Mouse (Mus musculus) monocyte, adult 5-6 weeks (primary cell): Measurements from ENCODE around the gene Gm15448. TPM values are rescaled to one million over a fixed set of nuclear protein-coding genes. Genes with fewer than 3 reads are reported as not detected.
"Not testable (repeated sequence)": the region's sequence is repeated elsewhere in the genome, so short reads cannot be mapped to it uniquely, and the experiment has no call there.

Experiments
- ATAC-seq: fragments of 153-309, 156-312 bp; replicated peaks from 2 replicates; pipeline ENCODE4 v1.8.0; 2017; ENCODE audit warnings: mild to moderate bottlenecking; ENCODE audit not compliant: low TSS enrichment, insufficient number of reproducible peaks, severe bottlenecking, poor library complexity, low FRiP score
- total RNA-seq: library from RNA; stranded (forward); fragments of 200-1000, 200-491, 200-594 nt; gene quantifications from 3 replicates; pipeline ENCODE4 v1.2.3, GENCODE M21; 2017

Gm15448 gene
- 3.1 to 10.7 TPM (median 9.4 TPM) in 3 replicates for total RNA-seq

- ATAC-seq = peak; percentile 35; the same call in 1 of the 2 replicates
Measured at GRCm38 (mm10) chr7:3825599-3825998, at the start of gene Gm15448. TSS of gene Gm15448 (minus strand) at chr7:3825687.

- ATAC-seq = peak; percentile 61; the same call in 1 of the 2 replicates
Measured at GRCm38 (mm10) chr7:3875032-3875431, 49.5 kb upstream of the Gm15448 start.

GRCm38 (mm10) chr7:3844951-3845350, 19.5 kb upstream of the Gm15448 start, which contains the start of gene Pira2:
TSS of gene Pira2 (minus strand) at chr7:3845051.
- ATAC-seq = not testable (repeated sequence)

GRCm38 (mm10) chr7:3837854-3838253, 12.4 kb upstream of the Gm15448 start:
- not testable (repeated sequence) for ATAC-seq

GRCm38 (mm10) chr7:3830633-3831032, 5.1 kb upstream of the Gm15448 start:
- peak; percentile 66; the same call in 1 of the 2 replicates for ATAC-seq

- ATAC-seq = not testable (repeated sequence)
Measured at GRCm38 (mm10) chr7:3811912-3812311, 13.6 kb downstream of the Gm15448 start.

- not testable (repeated sequence) for ATAC-seq
Measured at GRCm38 (mm10) chr7:3802935-3803334, 22.6 kb downstream of the Gm15448 start.

GRCm38 (mm10) chr7:3799940-3800339, 25.5 kb downstream of the Gm15448 start:
- peak; percentile 84 for ATAC-seq

- ATAC-seq = not testable (repeated sequence)
Measured at GRCm38 (mm10) chr7:3796286-3796685, 29.2 kb downstream of the Gm15448 start.

Other genes starting within 250 kb of the Gm15448 start
- gene Oscar, start 209.5 kb downstream of the Gm15448 start, total RNA-seq = not detected in 3 replicates
- gene Ndufa3, start 208.3 kb downstream of the Gm15448 start, total RNA-seq = 163 to 226 TPM (median 220 TPM) in 3 replicates
- 20.6 to 34.9 TPM (median 28.7 TPM) in 3 replicates for gene Tfpt, start 195.8 kb downstream of the Gm15448 start, total RNA-seq
- 50.9 to 63.8 TPM (median 57.8 TPM) in 3 replicates for gene Prpf31, start 195.7 kb downstream of the Gm15448 start, total RNA-seq
- 19.8 to 52.4 TPM (median 24.8 TPM) in 3 replicates for gene Cnot3, start 180.4 kb downstream of the Gm15448 start, total RNA-seq
- gene Leng1, start 159.8 kb downstream of the Gm15448 start, total RNA-seq = 6.4 to 10.3 TPM (median 6.6 TPM) in 3 replicates
- 1.5 to 7.6 TPM (median 2.0 TPM) in 3 replicates for gene Tmc4, start 148.1 kb downstream of the Gm15448 start, total RNA-seq
- gene Tsen34, start 132.8 kb downstream of the Gm15448 start, total RNA-seq = 17.0 to 28.1 TPM (median 19.7 TPM) in 3 replicates
- 26.7 to 36.8 TPM (median 36.4 TPM) in 3 replicates for gene Mboat7, start 132.2 kb downstream of the Gm15448 start, total RNA-seq
- gene Rps9, start 121.7 kb downstream of the Gm15448 start, total RNA-seq = 1,184 to 2,050 TPM (median 1,737 TPM) in 3 replicates
- gene Pirb, start 105.3 kb downstream of the Gm15448 start, total RNA-seq = 111 to 159 TPM (median 138 TPM) in 3 replicates
- gene Pira2, start 19.4 kb upstream of the Gm15448 start, total RNA-seq = 4.7 to 22.8 TPM (median 10.7 TPM) in 3 replicates
- gene Gm14548, start 72.4 kb upstream of the Gm15448 start, total RNA-seq = 5.2 to 14.5 TPM (median 10.1 TPM) in 3 replicates
- 3.5 to 19.0 TPM (median 14.2 TPM) in 3 replicates for gene Lilra6, start 89.8 kb upstream of the Gm15448 start, total RNA-seq
- gene Lair1, start 237.5 kb upstream of the Gm15448 start, total RNA-seq = 201 to 374 TPM (median 334 TPM) in 3 replicates